Mouse (Mus musculus) adrenal gland, postnatal 4 days (tissue): ENCODE measurements at regions not wholly inside any gene's neighbourhood (a gene's known extent, or its start where the extent isn't known, plus 50 kb on each side); places are given as distances from the start of the nearest gene placed in this dataset.

Experiments
- DNase-seq, 2 experiments: peaks; one replicate each; pipeline ENCODE4 v3.0.0; 2021 to 2022; ENCODE audit warnings: low spot score in 2 of 2, mixed read lengths in 2 of 2

- no peak for DNase-seq
Measured at GRCm38 (mm10) chr2:50462378-50462777, 165.8 kb upstream of the Mmadhc start.

GRCm38 (mm10) chr2:50456654-50457053 is 160.1 kb upstream of the Mmadhc start:
- no peak for DNase-seq

GRCm38 (mm10) chr2:50448117-50448516 is 151.5 kb upstream of the Mmadhc start:
- DNase-seq, result no peak

GRCm38 (mm10) chr2:50445963-50446485 is 149.4 kb upstream of the Mmadhc start:
- no peak for DNase-seq

GRCm38 (mm10) chr2:50440333-50440732 is 143.7 kb upstream of the Mmadhc start:
- DNase-seq, result no peak

- DNase-seq, result no peak
Measured at GRCm38 (mm10) chr2:50433166-50433565, 136.6 kb upstream of the Mmadhc start.

GRCm38 (mm10) chr2:50425151-50425550 is 128.6 kb upstream of the Mmadhc start:
- DNase-seq, result no peak

- no peak for DNase-seq
Measured at GRCm38 (mm10) chr2:50419648-50420047, 123.0 kb upstream of the Mmadhc start.

GRCm38 (mm10) chr2:50417643-50418042 is 121.0 kb upstream of the Mmadhc start:
- no peak for DNase-seq

- DNase-seq, result no peak
Measured at GRCm38 (mm10) chr2:50417135-50417534, 120.5 kb upstream of the Mmadhc start.

- DNase-seq, result no peak
Measured at GRCm38 (mm10) chr2:50416056-50416455, 119.5 kb upstream of the Mmadhc start.

GRCm38 (mm10) chr2:50405932-50406331 is 109.3 kb upstream of the Mmadhc start:
- DNase-seq, result no peak

- no peak for DNase-seq
Measured at GRCm38 (mm10) chr2:50403106-50403505, 106.5 kb upstream of the Mmadhc start.

- DNase-seq, result no peak
Measured at GRCm38 (mm10) chr2:50398576-50398975, 102.0 kb upstream of the Mmadhc start.

- no peak for DNase-seq
Measured at GRCm38 (mm10) chr2:50377609-50378413, 81.2 kb upstream of the Mmadhc start.

- no peak for DNase-seq
Measured at GRCm38 (mm10) chr2:50373626-50374025, 77.0 kb upstream of the Mmadhc start.

- DNase-seq, result no peak
Measured at GRCm38 (mm10) chr2:50373006-50373405, 76.4 kb upstream of the Mmadhc start.

- no peak for DNase-seq
Measured at GRCm38 (mm10) chr2:50368831-50369230, 72.2 kb upstream of the Mmadhc start.

- no peak for DNase-seq
Measured at GRCm38 (mm10) chr2:50368351-50368750, 71.8 kb upstream of the Mmadhc start.

- DNase-seq, result no peak
Measured at GRCm38 (mm10) chr2:50365221-50365620, 68.6 kb upstream of the Mmadhc start.

GRCm38 (mm10) chr2:50356089-50356488 is 59.5 kb upstream of the Mmadhc start:
- DNase-seq, result no peak

GRCm38 (mm10) chr2:50347486-50348265 is 51.1 kb upstream of the Mmadhc start:
- DNase-seq, result no peak
